Mouse (Mus musculus): ENCODE results near the gene Sec14l1. TPM values are rescaled to one million over a fixed set of nuclear protein-coding genes. Genes with fewer than 3 reads are reported as not detected.
A peak's percentile ranks its signal among the peaks of the same experiment; 100 is the strongest.

Sec14l1 gene
- polyA plus RNA-seq, 1 experiment, result 49.2 TPM

GRCm38 (mm10) chr11:117177303-117177979 lies 62.5 kb downstream of the Sec14l1 start:
- TF ChIP-seq POLR2A (IDR thresholded peaks at IDR 0.05; ENCODE audit: low read depth, low read length) (no peak), CTCF (IDR thresholded peaks at IDR 0.05; ENCODE audit: extremely low read depth, insufficient read length, insufficient replicate concordance, low read depth, low read length) (peak; percentile 83)
- WGBS, result 15% methylated on average over 11 of the region's 11 CpGs
- peak overlapping the region; percentile 66 for H3K27ac ChIP-seq (ENCODE audit: insufficient read depth, low read depth, low read length)
- no peak overlapping the region for H3K4me3 ChIP-seq (ENCODE audit: low read depth, low read length)
- H3K36me3 ChIP-seq (ENCODE audit: control insufficient read depth, insufficient read depth, low read length), result no peaks in the 10 kb centered on the region
- H3K4me1 ChIP-seq (ENCODE audit: control insufficient read depth, insufficient read depth, insufficient read length, low read length), result peaks cover 21% of the 10 kb centered on the region
- H3K27me3 ChIP-seq (ENCODE audit: control insufficient read depth, insufficient read depth, low read length), result no peaks in the 10 kb centered on the region

GRCm38 (mm10) chr11:117179902-117180301 lies 64.9 kb downstream of the Sec14l1 start:
- peaks cover 21% of the 10 kb centered on the region for H3K4me1 ChIP-seq (ENCODE audit: control insufficient read depth, insufficient read depth, insufficient read length, low read length)
- no peak overlapping the region for H3K4me3 ChIP-seq (ENCODE audit: low read depth, low read length)
- H3K36me3 ChIP-seq (ENCODE audit: control insufficient read depth, insufficient read depth, low read length), result no peaks in the 10 kb centered on the region
- WGBS, result 88% methylated on average over 5 of the region's 5 CpGs
- no peak overlapping the region for H3K27ac ChIP-seq (ENCODE audit: insufficient read depth, low read depth, low read length)
- H3K27me3 ChIP-seq (ENCODE audit: control insufficient read depth, insufficient read depth, low read length), result no peaks in the 10 kb centered on the region
- TF ChIP-seq CTCF (IDR thresholded peaks at IDR 0.05; ENCODE audit: extremely low read depth, insufficient read length, insufficient replicate concordance, low read depth, low read length), result peak; percentile 55; the same call in 1 of the 2 replicates
- no peak for TF ChIP-seq POLR2A (IDR thresholded peaks at IDR 0.05; ENCODE audit: low read depth, low read length)

GRCm38 (mm10) chr11:117182808-117183207 lies 67.8 kb downstream of the Sec14l1 start:
- Histone ChIP-seq H3K27ac (ENCODE audit: insufficient read depth, low read depth, low read length) (no peak overlapping the region), H3K4me1 (ENCODE audit: control insufficient read depth, insufficient read depth, insufficient read length, low read length) (peaks cover 6% of the 10 kb centered on the region), H3K27me3 (ENCODE audit: control insufficient read depth, insufficient read depth, low read length) (no peaks in the 10 kb centered on the region), H3K4me3 (ENCODE audit: low read depth, low read length) (no peak overlapping the region), H3K36me3 (ENCODE audit: control insufficient read depth, insufficient read depth, low read length) (no peaks in the 10 kb centered on the region)
- WGBS, result 90% methylated on average over 3 of the region's 3 CpGs
- no peak for TF ChIP-seq POLR2A (IDR thresholded peaks at IDR 0.05; ENCODE audit: low read depth, low read length)
- TF ChIP-seq CTCF (IDR thresholded peaks at IDR 0.05; ENCODE audit: extremely low read depth, insufficient read length, insufficient replicate concordance, low read depth, low read length), result no peak

GRCm38 (mm10) chr11:117183299-117183698 lies 68.3 kb downstream of the Sec14l1 start:
- H3K27me3 ChIP-seq (ENCODE audit: control insufficient read depth, insufficient read depth, low read length), result no peaks in the 10 kb centered on the region
- no peaks in the 10 kb centered on the region for H3K36me3 ChIP-seq (ENCODE audit: control insufficient read depth, insufficient read depth, low read length)
- TF ChIP-seq CTCF (IDR thresholded peaks at IDR 0.05; ENCODE audit: extremely low read depth, insufficient read length, insufficient replicate concordance, low read depth, low read length), result no peak
- no peak overlapping the region for H3K27ac ChIP-seq (ENCODE audit: insufficient read depth, low read depth, low read length)
- peaks cover 2% of the 10 kb centered on the region; the same call in 1 of the 2 replicates for H3K4me1 ChIP-seq (ENCODE audit: control insufficient read depth, insufficient read depth, insufficient read length, low read length)
- H3K4me3 ChIP-seq (ENCODE audit: low read depth, low read length), result no peak overlapping the region
- WGBS, result 71% methylated on average over 3 of the region's 3 CpGs

- 84% methylated on average over 5 of the region's 5 CpGs for WGBS
- no peaks in the 10 kb centered on the region for H3K36me3 ChIP-seq (ENCODE audit: control insufficient read depth, insufficient read depth, low read length)
- no peak overlapping the region for H3K4me3 ChIP-seq (ENCODE audit: low read depth, low read length)
- peaks cover 2% of the 10 kb centered on the region; the same call in 1 of the 2 replicates for H3K4me1 ChIP-seq (ENCODE audit: control insufficient read depth, insufficient read depth, insufficient read length, low read length)
- H3K27me3 ChIP-seq (ENCODE audit: control insufficient read depth, insufficient read depth, low read length), result no peaks in the 10 kb centered on the region
- H3K27ac ChIP-seq (ENCODE audit: insufficient read depth, low read depth, low read length), result no peak overlapping the region
- no peak for TF ChIP-seq POLR2A (IDR thresholded peaks at IDR 0.05; ENCODE audit: low read depth, low read length)
- no peak for TF ChIP-seq CTCF (IDR thresholded peaks at IDR 0.05; ENCODE audit: extremely low read depth, insufficient read length, insufficient replicate concordance, low read depth, low read length)
Observed at GRCm38 (mm10) chr11:117183841-117184240, 68.9 kb downstream of the Sec14l1 start.

GRCm38 (mm10) chr11:117185076-117185933 lies 70.3 kb downstream of the Sec14l1 start:
- Histone ChIP-seq H3K4me1 (ENCODE audit: control insufficient read depth, insufficient read depth, insufficient read length, low read length) (no peaks in the 10 kb centered on the region), H3K4me3 (ENCODE audit: low read depth, low read length) (no peak overlapping the region), H3K36me3 (ENCODE audit: control insufficient read depth, insufficient read depth, low read length) (no peaks in the 10 kb centered on the region), H3K27me3 (ENCODE audit: control insufficient read depth, insufficient read depth, low read length) (no peaks in the 10 kb centered on the region), H3K27ac (ENCODE audit: insufficient read depth, low read depth, low read length) (no peak overlapping the region)
- no peak for TF ChIP-seq POLR2A (IDR thresholded peaks at IDR 0.05; ENCODE audit: low read depth, low read length)
- TF ChIP-seq CTCF (IDR thresholded peaks at IDR 0.05; ENCODE audit: extremely low read depth, insufficient read length, insufficient replicate concordance, low read depth, low read length), result no peak
- 66% methylated on average over 21 of the region's 21 CpGs for WGBS

GRCm38 (mm10) chr11:117191524-117191923 lies 76.6 kb downstream of the Sec14l1 start:
- no peak overlapping the region for H3K4me3 ChIP-seq (ENCODE audit: low read depth, low read length)
- peaks cover 4% of the 10 kb centered on the region; the same call in 1 of the 2 replicates for H3K4me1 ChIP-seq (ENCODE audit: control insufficient read depth, insufficient read depth, insufficient read length, low read length)
- no peak overlapping the region for H3K27ac ChIP-seq (ENCODE audit: insufficient read depth, low read depth, low read length)
- no peaks in the 10 kb centered on the region for H3K36me3 ChIP-seq (ENCODE audit: control insufficient read depth, insufficient read depth, low read length)
- 79% methylated on average over 5 of the region's 5 CpGs for WGBS
- TF ChIP-seq POLR2A (IDR thresholded peaks at IDR 0.05; ENCODE audit: low read depth, low read length), result no peak
- no peak for TF ChIP-seq CTCF (IDR thresholded peaks at IDR 0.05; ENCODE audit: extremely low read depth, insufficient read length, insufficient replicate concordance, low read depth, low read length)
- H3K27me3 ChIP-seq (ENCODE audit: control insufficient read depth, insufficient read depth, low read length), result no peaks in the 10 kb centered on the region
